Mouse (Mus musculus) lung, adult 2 months (tissue): ENCODE data around the gene Zfp846.

Experiments used
- CTCF ChIP-seq: fragments of 200-500 bp; IDR thresholded peaks from 2 replicates; pipeline ENCODE4 v1.5.1; 2011; ENCODE audit warnings: mild to moderate bottlenecking, low read length, control low read depth; ENCODE audit not compliant: insufficient read depth
- POLR2A ChIP-seq: fragments of 200-500 bp; IDR thresholded peaks from 2 replicates; pipeline ENCODE4 v1.6.1; 2011; ENCODE audit warnings: low read depth, mild to moderate bottlenecking, control low read depth, low read length, borderline replicate concordance; ENCODE audit errors: extremely low read depth

GRCm38 (mm10) chr9:20636256-20636655 lies 55.2 kb downstream of the Zfp846 start:
- TF ChIP-seq CTCF (no peak), POLR2A (no peak)
